Comparison of ENCODE assay signal across 8 mouse cellular contexts in genomic region chr5:142723520-142724133, GRCm38 (mm10). TPM values are rescaled to one million over a fixed set of nuclear protein-coding genes. Genes with fewer than 3 reads are reported as not detected.
DNase-seq lines count a peak whose midpoint lies in the region; ATAC-seq lines count a peak whose summit lies in the region.

No protein-coding gene starts in this region.

- H3K4me1 ChIP-seq in embryonic facial prominence, embryonic 14.5 days (ENCODE audit: control insufficient read depth, insufficient read depth, low read length) = no peaks in the 10 kb centered on the region; the same call in 1 of the 2 replicates
- H3K4me1 ChIP-seq in heart, embryonic 16.5 days (ENCODE audit: control insufficient read depth, insufficient read depth, low read length) = peaks cover 3% of the 10 kb centered on the region; the same call in 1 of the 2 replicates
- H3K4me1 ChIP-seq in lung, embryonic 16.5 days (replicated peaks; ENCODE audit: control insufficient read depth, insufficient read depth, low read length) = peaks cover 3% of the 10 kb centered on the region

- H3K27me3 ChIP-seq in embryonic facial prominence, embryonic 14.5 days (replicated peaks; ENCODE audit: control insufficient read depth, insufficient read depth, low read length) = no peaks in the 10 kb centered on the region
- no peaks in the 10 kb centered on the region for H3K27me3 ChIP-seq in heart, embryonic 16.5 days (ENCODE audit: control insufficient read depth, insufficient read depth, low read length)
- no peaks in the 10 kb centered on the region for H3K27me3 ChIP-seq in lung, embryonic 16.5 days (ENCODE audit: control insufficient read depth, insufficient read depth, low read depth, low read length)

- H3K27ac ChIP-seq in embryonic facial prominence, embryonic 14.5 days (replicated peaks; ENCODE audit: low read depth, low read length) = no peak overlapping the region
- no peak overlapping the region for H3K27ac ChIP-seq in heart, embryonic 16.5 days (ENCODE audit: low read length)
- no peak overlapping the region for H3K27ac ChIP-seq in lung, embryonic 16.5 days (ENCODE audit: low read length)

- H3K9ac ChIP-seq in embryonic facial prominence, embryonic 14.5 days (ENCODE audit: low read depth, low read length) = no peak overlapping the region
- no peak overlapping the region for H3K9ac ChIP-seq in heart, embryonic 16.5 days (ENCODE audit: low read length)
- H3K9ac ChIP-seq in lung, embryonic 16.5 days (ENCODE audit: low read length) = no peak overlapping the region

- peak; percentile 67 for ATAC-seq in embryonic facial prominence, embryonic 14.5 days (ENCODE audit: low read depth)
- peak; percentile 64; the same call in 1 of the 2 replicates for ATAC-seq in heart, embryonic 16.5 days (replicated peaks; ENCODE audit: extremely low read depth, insufficient read depth, low FRiP score)
- peak; percentile 65 for ATAC-seq in lung, embryonic 16.5 days (ENCODE audit: low read depth)

- no peaks in the 10 kb centered on the region for H3K9me3 ChIP-seq in embryonic facial prominence, embryonic 14.5 days (ENCODE audit: control insufficient read depth, low read length)
- H3K9me3 ChIP-seq in heart, embryonic 16.5 days (replicated peaks; ENCODE audit: control insufficient read depth, low read length) = no peaks in the 10 kb centered on the region
- H3K9me3 ChIP-seq in lung, embryonic 16.5 days (ENCODE audit: control insufficient read depth, low read length) = no peaks in the 10 kb centered on the region

- under 1% methylated on average over 6 of the region's 7 CpGs for WGBS in embryonic facial prominence, embryonic 14.5 days
- 14% methylated on average over 7 of the region's 7 CpGs for WGBS in heart, embryonic 16.5 days
- WGBS in lung, embryonic 16.5 days = 7% methylated on average over 7 of the region's 7 CpGs

- H3K4me2 ChIP-seq in embryonic facial prominence, embryonic 14.5 days (ENCODE audit: low read depth, low read length) = no peak overlapping the region
- H3K4me2 ChIP-seq in heart, embryonic 16.5 days (ENCODE audit: low read depth, low read length) = peak overlapping the region; percentile 22; the same call in 1 of the 2 replicates
- peak overlapping the region; percentile 35; the same call in 1 of the 2 replicates for H3K4me2 ChIP-seq in lung, embryonic 16.5 days (ENCODE audit: low read depth, low read length)

- no peak overlapping the region for H3K4me3 ChIP-seq in embryonic facial prominence, embryonic 14.5 days (ENCODE audit: low read depth, low read length)
- H3K4me3 ChIP-seq in heart, embryonic 16.5 days (ENCODE audit: low read length) = no peak overlapping the region
- H3K4me3 ChIP-seq in lung, embryonic 16.5 days (ENCODE audit: low read length) = no peak overlapping the region

- peak; percentile 84 for DNase-seq in ES-CJ7 (ENCODE audit: low read depth, low spot score)
- DNase-seq in adrenal gland, postnatal 25 days = peak; percentile 57
- peak; percentile 80 for DNase-seq in embryonic facial prominence, embryonic 14.5 days (ENCODE audit: low spot score)
- DNase-seq in kidney, postnatal 14 days = peak; percentile 78
- DNase-seq in retina, adult 2 months (ENCODE audit: low read depth, low spot score) = peak; percentile 34
- peak; percentile 86 for DNase-seq in thymus, postnatal 4 days

- H3K36me3 ChIP-seq in embryonic facial prominence, embryonic 14.5 days (ENCODE audit: control insufficient read depth, insufficient read depth, low read length) = peaks cover 39% of the 10 kb centered on the region
- peaks cover 32% of the 10 kb centered on the region for H3K36me3 ChIP-seq in heart, embryonic 16.5 days (ENCODE audit: control insufficient read depth, insufficient read depth)
- peaks cover 31% of the 10 kb centered on the region for H3K36me3 ChIP-seq in lung, embryonic 16.5 days (ENCODE audit: control insufficient read depth, insufficient read depth, low read length)

RNA-seq across cellular contexts. Expression of gene Slc29a4, which starts 31.3 kb away (rescaled TPM):
- total RNA-seq in adrenal gland, postnatal 25 days (2021) = 15.7 and 21.9 TPM in 2 replicates
- polyA plus RNA-seq in embryonic facial prominence, embryonic 14.5 days (2014; fragmentation: Nextera tagmentation; extraction: Ambion mirVana) = 6.0 and 9.1 TPM in 2 replicates
- 1.1 and 1.4 TPM in 2 replicates for polyA plus RNA-seq in heart, embryonic 16.5 days (2015; fragmentation: Nextera tagmentation; extraction: Ambion mirVana)
- polyA plus RNA-seq in lung, embryonic 16.5 days (2015; fragmentation: Nextera tagmentation; extraction: Ambion mirVana) = 4.8 and 5.7 TPM in 2 replicates

Comparison
In these comparisons a context has a peak if more than half of its experiments do, and no peak if none do; other contexts are left out.
1. DNase-seq: peak in every context shown above with its lines; median percentile 86 in thymus, postnatal 4 days; 84 in ES-CJ7; 80 in embryonic facial prominence, embryonic 14.5 days; 78 in kidney, postnatal 14 days; 57 in adrenal gland, postnatal 25 days; 34 in retina, adult 2 months.